In genomic region chr14:102915918-102916317, GRCm38 (mm10) we compare ENCODE assay signal across 15 mouse cellular contexts.
DNase-seq lines count a peak whose midpoint lies in the region; ATAC-seq and TF ChIP-seq lines count a peak whose summit lies in the region.
"Had no signal": no experiment of that assay in that cellular context is flagged by ENCODE, and none has a peak within 500 bp of the region (broad histone marks: within the 10 kb centered on the region; RNA-seq: fewer than 3 reads in every experiment).

No protein-coding gene starts in this region.

- 81% methylated on average over 4 of the region's 4 CpGs for WGBS in hindbrain, embryonic 16.5 days
- 84% methylated on average over 4 of the region's 4 CpGs for WGBS in hindbrain, embryonic 14.5 days
- WGBS in cerebellum, adult 2 months, result 12% methylated on average over 4 of the region's 4 CpGs
- 86% methylated on average over 4 of the region's 4 CpGs for WGBS in intestine, postnatal 0 days
- WGBS in midbrain, embryonic 16.5 days, result 81% methylated on average over 4 of the region's 4 CpGs

- intact Hi-C loops in gastrocnemius, adult 2 months (cut with DNase I), result no loop called here

- no peak overlapping the region for H3K9ac ChIP-seq in hindbrain, embryonic 16.5 days (ENCODE audit: low read depth, low read length)
- H3K9ac ChIP-seq in hindbrain, embryonic 14.5 days, result no peak overlapping the region
- no peak overlapping the region for H3K9ac ChIP-seq in intestine, postnatal 0 days (ENCODE audit: low read depth, low read length)
- no peak overlapping the region for H3K9ac ChIP-seq in midbrain, embryonic 16.5 days (ENCODE audit: low read depth, low read length)
- H3K9ac ChIP-seq: kidney, embryonic 15.5 days; limb, embryonic 13.5 days; liver, embryonic 15.5 days; midbrain, embryonic 12.5 days had no signal

- no peaks in the 10 kb centered on the region for H3K9me3 ChIP-seq in hindbrain, embryonic 16.5 days (ENCODE audit: control insufficient read depth, low read length)
- H3K9me3 ChIP-seq in hindbrain, embryonic 14.5 days (ENCODE audit: control insufficient read depth, low read length), result no peaks in the 10 kb centered on the region
- H3K9me3 ChIP-seq in intestine, postnatal 0 days (ENCODE audit: control insufficient read depth), result no peaks in the 10 kb centered on the region
- no peaks in the 10 kb centered on the region for H3K9me3 ChIP-seq in midbrain, embryonic 16.5 days (replicated peaks; ENCODE audit: control insufficient read depth, low read length, poor library complexity, severe bottlenecking)
- H3K9me3 ChIP-seq: kidney, embryonic 15.5 days; limb, embryonic 13.5 days; liver, embryonic 15.5 days; midbrain, embryonic 12.5 days had no signal

- no peak overlapping the region for H3K4me3 ChIP-seq in hindbrain, embryonic 16.5 days (ENCODE audit: low read length)
- no peak overlapping the region for H3K4me3 ChIP-seq in hindbrain, embryonic 14.5 days (replicated peaks; ENCODE audit: low read length)
- no peak overlapping the region for H3K4me3 ChIP-seq in cerebellum, adult 2 months (replicated peaks; ENCODE audit: insufficient read depth, low read depth, low read length)
- no peak overlapping the region for H3K4me3 ChIP-seq in gastrocnemius, adult 2 months
- H3K4me3 ChIP-seq in intestine, postnatal 0 days (ENCODE audit: low read depth, low read length), result no peak overlapping the region
- no peak overlapping the region for H3K4me3 ChIP-seq in midbrain, embryonic 16.5 days (ENCODE audit: low read depth, low read length)
- H3K4me3 ChIP-seq: kidney, embryonic 15.5 days; limb, embryonic 13.5 days; liver, embryonic 15.5 days; midbrain, embryonic 12.5 days had no signal

- TF ChIP-seq POLR2A in cerebellum, adult 2 months (IDR thresholded peaks at IDR 0.05; ENCODE audit: borderline replicate concordance, insufficient read depth, low read length), result no peak

- TF ChIP-seq CTCF in cerebellum, adult 2 months (IDR thresholded peaks at IDR 0.05; ENCODE audit: borderline replicate concordance, insufficient read depth, low read depth, low read length), result no peak
- no peak for TF ChIP-seq CTCF in gastrocnemius, adult 2 months (IDR thresholded peaks at IDR 0.05)
- no peak for TF ChIP-seq CTCF in intestine, postnatal 0 days (IDR thresholded peaks at IDR 0.05; ENCODE audit: low read depth)

- no peaks in the 10 kb centered on the region for H3K27me3 ChIP-seq in hindbrain, embryonic 16.5 days (replicated peaks; ENCODE audit: control insufficient read depth, insufficient read depth, low read length)
- no peaks in the 10 kb centered on the region for H3K27me3 ChIP-seq in hindbrain, embryonic 14.5 days (ENCODE audit: control insufficient read depth, insufficient read depth, low read length)
- H3K27me3 ChIP-seq in cerebellum, adult 2 months (ENCODE audit: control insufficient read depth, insufficient read depth, low read length), result no peaks in the 10 kb centered on the region
- H3K27me3 ChIP-seq in intestine, postnatal 0 days (replicated peaks; ENCODE audit: control insufficient read depth, insufficient read depth, low read length), result no peaks in the 10 kb centered on the region
- H3K27me3 ChIP-seq in midbrain, embryonic 16.5 days (ENCODE audit: control insufficient read depth, insufficient read depth, low read depth, low read length), result no peaks in the 10 kb centered on the region
- H3K27me3 ChIP-seq: kidney, embryonic 15.5 days; limb, embryonic 13.5 days; liver, embryonic 15.5 days; midbrain, embryonic 12.5 days had no signal

- no peaks in the 10 kb centered on the region for H3K4me1 ChIP-seq in hindbrain, embryonic 16.5 days (ENCODE audit: control insufficient read depth, insufficient read depth, low read depth, low read length)
- no peaks in the 10 kb centered on the region for H3K4me1 ChIP-seq in hindbrain, embryonic 14.5 days (replicated peaks; ENCODE audit: control insufficient read depth, insufficient read depth, low read length)
- H3K4me1 ChIP-seq in cerebellum, adult 2 months (ENCODE audit: control insufficient read depth, insufficient read depth, low read length), result peaks cover 7% of the 10 kb centered on the region
- H3K4me1 ChIP-seq in intestine, postnatal 0 days (replicated peaks; ENCODE audit: control insufficient read depth, insufficient read depth, low read length), result no peaks in the 10 kb centered on the region
- H3K4me1 ChIP-seq in midbrain, embryonic 16.5 days (ENCODE audit: control insufficient read depth, insufficient read depth, low read length), result no peaks in the 10 kb centered on the region
- H3K4me1 ChIP-seq: kidney, embryonic 15.5 days; limb, embryonic 13.5 days; midbrain, embryonic 12.5 days had no signal

- H3K4me2 ChIP-seq in hindbrain, embryonic 16.5 days (ENCODE audit: low read length), result no peak overlapping the region
- H3K4me2 ChIP-seq in hindbrain, embryonic 14.5 days (replicated peaks), result no peak overlapping the region
- no peak overlapping the region for H3K4me2 ChIP-seq in intestine, postnatal 0 days (replicated peaks; ENCODE audit: low read depth)
- no peak overlapping the region for H3K4me2 ChIP-seq in midbrain, embryonic 16.5 days (ENCODE audit: low read length)
- H3K4me2 ChIP-seq: kidney, embryonic 15.5 days; limb, embryonic 13.5 days; liver, embryonic 15.5 days; midbrain, embryonic 12.5 days had no signal

- peak; percentile 45; the same call in 1 of the 2 replicates for ATAC-seq in hindbrain, embryonic 16.5 days
- no peak for ATAC-seq in hindbrain, embryonic 14.5 days (ENCODE audit: low FRiP score)
- ATAC-seq in intestine, postnatal 0 days, result no peak
- no peak for ATAC-seq in midbrain, embryonic 16.5 days

- no peak overlapping the region for H3K27ac ChIP-seq in hindbrain, embryonic 16.5 days (ENCODE audit: low read depth, low read length)
- H3K27ac ChIP-seq in hindbrain, embryonic 14.5 days, result no peak overlapping the region
- no peak overlapping the region for H3K27ac ChIP-seq in cerebellum, adult 2 months (ENCODE audit: insufficient read depth, low read length)
- H3K27ac ChIP-seq in gastrocnemius, adult 2 months, result no peak overlapping the region
- no peak overlapping the region for H3K27ac ChIP-seq in intestine, postnatal 0 days (ENCODE audit: low read depth, low read length)
- no peak overlapping the region for H3K27ac ChIP-seq in midbrain, embryonic 16.5 days (ENCODE audit: low read length)
- H3K27ac ChIP-seq: kidney, embryonic 15.5 days; limb, embryonic 13.5 days; liver, embryonic 15.5 days; midbrain, embryonic 12.5 days had no signal

- no peak for DNase-seq in hindbrain, embryonic 14.5 days (ENCODE audit: low spot score)
- DNase-seq in brain, embryonic 18.5 days (ENCODE audit: low read depth, low spot score), result peak; percentile 10
- peak; percentile 70 to 86 for DNase-seq in cerebellum, adult 2 months
- peak; percentile 48 for DNase-seq in gastrocnemius, adult 2 months
- DNase-seq: adrenal gland, adult 8-10 months; embryo, embryonic 11 days; right cerebral cortex, postnatal 14 days had no signal

- H3K36me3 ChIP-seq in hindbrain, embryonic 16.5 days (ENCODE audit: control insufficient read depth, insufficient read depth, low read length), result no peaks in the 10 kb centered on the region
- H3K36me3 ChIP-seq in hindbrain, embryonic 14.5 days (replicated peaks; ENCODE audit: control insufficient read depth, insufficient read depth), result no peaks in the 10 kb centered on the region
- H3K36me3 ChIP-seq in intestine, postnatal 0 days (ENCODE audit: control insufficient read depth, insufficient read depth), result no peaks in the 10 kb centered on the region
- H3K36me3 ChIP-seq in midbrain, embryonic 16.5 days (ENCODE audit: control insufficient read depth, insufficient read depth, low read length), result no peaks in the 10 kb centered on the region
- H3K36me3 ChIP-seq: G1E; kidney, embryonic 15.5 days; limb, embryonic 13.5 days; liver, embryonic 15.5 days; midbrain, embryonic 12.5 days had no signal
